Mouse (Mus musculus): Measurements from ENCODE around the gene Gm8857. TPM values are rescaled to one million over a fixed set of nuclear protein-coding genes. Genes with fewer than 3 reads are reported as not detected.
"Not testable (repeated sequence)": the region's sequence is repeated elsewhere in the genome, so short reads cannot be mapped to it uniquely, and the experiment has no call there.

Gm8857 gene
- total RNA-seq (2021), result not detected

DNA sequence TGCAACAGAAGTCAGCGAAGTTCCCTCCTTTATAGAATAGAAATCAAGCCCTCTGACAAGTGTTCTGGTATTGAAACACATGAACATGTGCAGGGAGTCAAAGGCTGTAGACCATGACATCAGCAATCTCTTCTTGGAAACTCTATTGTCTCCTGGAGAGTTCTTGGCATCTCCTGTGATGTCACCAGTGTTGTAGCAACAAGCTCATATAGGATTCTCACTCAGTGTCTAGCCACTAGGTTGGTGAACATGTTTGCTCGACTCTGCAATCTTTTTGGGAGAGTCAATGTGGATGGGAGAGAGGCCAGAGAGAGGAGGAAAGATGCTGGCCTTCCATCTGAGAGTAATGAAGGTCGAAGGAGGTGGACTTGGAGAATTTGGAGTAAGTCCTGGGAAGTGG lies at the start of gene Gm8857, which contains the start of gene Gm8871:
TSS of gene Gm8857 (plus strand) at position 303 of the 400 bp plus-strand sequence.
TSS of gene Gm8871 (plus strand) at position 301 of the 400 bp plus-strand sequence.
- intact Hi-C loops (cut with DNase I); DNase-seq (ENCODE audit: low spot score in 2 of 2): not testable (repeated sequence)

DNA sequence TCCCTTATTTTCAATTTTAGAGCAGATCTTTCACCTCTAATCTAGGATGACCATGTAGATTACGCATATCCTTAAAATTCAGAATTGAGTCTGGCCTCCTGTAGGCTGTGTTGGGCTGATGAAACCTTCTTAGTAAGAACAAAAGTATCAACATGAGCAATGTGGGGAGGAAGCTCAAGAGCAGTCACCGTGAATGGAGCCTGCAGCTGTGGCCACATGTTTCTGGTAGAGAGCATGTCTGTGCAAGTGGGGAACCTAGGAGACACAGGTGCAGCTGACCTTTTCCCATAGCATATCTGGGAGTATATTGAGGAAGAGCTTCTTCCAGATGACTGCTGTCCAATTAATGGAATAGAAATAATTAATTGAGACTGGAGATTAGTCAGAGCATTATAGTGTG lies 5.9 kb downstream of the Gm8857 start:
- intact Hi-C loops (cut with DNase I); DNase-seq (ENCODE audit: low spot score in 2 of 2): not testable (repeated sequence)

GRCm38 (mm10) chr5:10958057-10958456 lies 10.4 kb downstream of the Gm8857 start:
- DNase-seq (ENCODE audit: low spot score in 2 of 2); intact Hi-C loops (cut with DNase I): not testable (repeated sequence)

Other genes starting within 250 kb of the Gm8857 start
- not detected for gene Gm8871, start within 50 bp of the Gm8857 start, total RNA-seq (2021)
- not detected for gene Gm8879, start 179.8 kb downstream of the Gm8857 start, total RNA-seq (2021)
- not detected for gene Gm5861, start 235.3 kb downstream of the Gm8857 start, total RNA-seq (2021)